Mouse (Mus musculus) cerebellum, adult (tissue): ENCODE data around the gene Tdrd3.

Experiments used
- ATAC-seq: cut with Nextera tagmentation; 2 replicates; pipeline ENCODE4 v1.9.2; 2017; ENCODE audit warnings: mild to moderate bottlenecking, moderate library complexity, mixed read lengths; ENCODE audit not compliant: insufficient number of reproducible peaks, low FRiP score, low TSS enrichment

The Tdrd3 gene

GRCm38 (mm10) chr14:87563841-87564240, 147.4 kb downstream of the Tdrd3 start:
- no peak for ATAC-seq

- ATAC-seq: no peak
Measured at GRCm38 (mm10) chr14:87566211-87566610, 149.8 kb downstream of the Tdrd3 start.

GRCm38 (mm10) chr14:87567034-87567461, 150.6 kb downstream of the Tdrd3 start:
- ATAC-seq: no peak

- peak; percentile 46 for ATAC-seq
Measured at GRCm38 (mm10) chr14:87567626-87568446, 151.4 kb downstream of the Tdrd3 start.

GRCm38 (mm10) chr14:87568447-87568908, 152.0 kb downstream of the Tdrd3 start:
- ATAC-seq: peak; percentile 51; the same call in 1 of the 2 replicates

GRCm38 (mm10) chr14:87569471-87569870, 153.0 kb downstream of the Tdrd3 start:
- ATAC-seq: no peak

- no peak for ATAC-seq
Measured at GRCm38 (mm10) chr14:87572453-87572852, 156.0 kb downstream of the Tdrd3 start.

- no peak for ATAC-seq
Measured at GRCm38 (mm10) chr14:87582610-87583009, 166.2 kb downstream of the Tdrd3 start.
